ENCODE assay signal across 8 mouse cellular contexts in genomic region chr2:73386356-73387046, GRCm38 (mm10). TPM values are rescaled to one million over a fixed set of nuclear protein-coding genes. Genes with fewer than 3 reads are reported as not detected.
DNase-seq lines count a peak whose midpoint lies in the region; ATAC-seq and TF ChIP-seq lines count a peak whose summit lies in the region.

Gene Gpr155, minus strand, starts transcription at chr2:73386572.

- peak within 1 kb of the TSS; percentile 37 for H3K9ac ChIP-seq in lung, postnatal 0 days (replicated peaks; ENCODE audit: low read depth)

- H3K9me3 ChIP-seq in hindbrain, embryonic 10.5 days: no peaks in the 10 kb centered on the region
- no peaks in the 10 kb centered on the region for H3K9me3 ChIP-seq in lung, postnatal 0 days (ENCODE audit: low read length)

- peak; percentile 99 for DNase-seq in MN1 (ENCODE audit: low spot score)
- DNase-seq in cerebellum, adult 9-10 months: peak; percentile 99
- peak; percentile 100 for DNase-seq in hindbrain, embryonic 10.5 days (ENCODE audit: low spot score)
- DNase-seq in layer of hippocampus, adult 9-11 months: peak; percentile 99
- DNase-seq in lung, postnatal 0 days (ENCODE audit: low spot score): peak; percentile 100
- DNase-seq in ovary, postnatal 14 days (ENCODE audit: low spot score): peak; percentile 98
- peak; percentile 99 for DNase-seq in thymus, postnatal 14 days

- TF ChIP-seq EP300 in lung, postnatal 0 days (IDR thresholded peaks at IDR 0.05): no peak

- peak within 1 kb of the TSS; percentile 84 for H3K4me2 ChIP-seq in lung, postnatal 0 days (replicated peaks; ENCODE audit: low read depth, low read length)

- H3K4me1 ChIP-seq in hindbrain, embryonic 10.5 days (replicated peaks): peaks cover 6% of the 10 kb centered on the region
- H3K4me1 ChIP-seq in lung, postnatal 0 days (ENCODE audit: insufficient read depth, low read depth, low read length): no peaks in the 10 kb centered on the region

- WGBS in hindbrain, embryonic 10.5 days: under 1% methylated on average over 44 of the region's 44 CpGs
- under 1% methylated on average over 42 of the region's 44 CpGs for WGBS in lung, postnatal 0 days

- TF ChIP-seq CTCF in lung, postnatal 0 days (IDR thresholded peaks at IDR 0.05): 0 out of 2 replicates have a peak, but pooled peaks have one; percentile 8

- H3K27ac ChIP-seq in hindbrain, embryonic 10.5 days: peak within 1 kb of the TSS; percentile 85
- H3K27ac ChIP-seq in lung, postnatal 0 days (ENCODE audit: low read length): peak within 1 kb of the TSS; percentile 86

- H3K4me3 ChIP-seq in hindbrain, embryonic 10.5 days: peak within 1 kb of the TSS; percentile 76
- peak within 1 kb of the TSS; percentile 51 for H3K4me3 ChIP-seq in lung, postnatal 0 days (ENCODE audit: low read depth, low read length)

- peaks cover 16% of the 10 kb centered on the region; the same call in 1 of the 2 replicates for H3K27me3 ChIP-seq in hindbrain, embryonic 10.5 days (ENCODE audit: insufficient read depth, poor library complexity, severe bottlenecking)
- no peaks in the 10 kb centered on the region for H3K27me3 ChIP-seq in lung, postnatal 0 days (replicated peaks; ENCODE audit: insufficient read depth, low read length)

- no peaks in the 10 kb centered on the region for H3K36me3 ChIP-seq in hindbrain, embryonic 10.5 days
- H3K36me3 ChIP-seq in lung, postnatal 0 days (ENCODE audit: insufficient read depth, low read length): no peaks in the 10 kb centered on the region

- ATAC-seq in frontal cortex, adult (ENCODE audit: low TSS enrichment): peak; percentile 92
- peak; percentile 97 for ATAC-seq in lung, postnatal 0 days

RNA-seq across cellular contexts. Expression of gene Gpr155, which starts in this region (rescaled TPM):
- polyA plus RNA-seq in hindbrain, embryonic 10.5 days (2016; fragmentation: Nextera tagmentation; extraction: Ambion mirVana): 1.7 and 3.1 TPM in 2 replicates
- polyA plus RNA-seq in lung, postnatal 0 days (2015; fragmentation: Nextera tagmentation; extraction: Ambion mirVana): 6.3 and 8.1 TPM in 2 replicates

Comparison
In these comparisons a context has a peak if more than half of its experiments do, and no peak if none do; other contexts are left out.
1. Peak in every context shown above with its lines: DNase-seq, ATAC-seq, H3K4me3 ChIP-seq and H3K27ac ChIP-seq.